ENCODE assay signal across 7 mouse cellular contexts in genomic region chr5:110135293-110136086, GRCm38 (mm10). TPM values are rescaled to one million over a fixed set of nuclear protein-coding genes. Genes with fewer than 3 reads are reported as not detected.
DNase-seq lines count a peak whose midpoint lies in the region; ATAC-seq and TF ChIP-seq lines count a peak whose summit lies in the region.

Gene Chfr (plus strand): TSS chr5:110135842.

- H3K9ac ChIP-seq in intestine, postnatal 0 days (ENCODE audit: low read depth, low read length) = peak within 1 kb of the TSS; percentile 69
- H3K9ac ChIP-seq in midbrain, embryonic 12.5 days (replicated peaks) = peak within 1 kb of the TSS; percentile 79

- peak; percentile 32; the same call in 1 of the 2 replicates for TF ChIP-seq CTCF in intestine, postnatal 0 days (IDR thresholded peaks at IDR 0.05; ENCODE audit: low read depth)
- TF ChIP-seq CTCF in small intestine, adult 2 months (IDR thresholded peaks at IDR 0.05; ENCODE audit: extremely low read depth, insufficient read length, insufficient replicate concordance, low read depth, low read length) = no peak

- intact Hi-C loops in left cerebral cortex, postnatal 4 days (cut with DNase I) = loop anchor here (5.0 kb wide), 1 partner anchor 628 kb away; no protein-coding TSS in a partner anchor

- H3K27me3 ChIP-seq in intestine, postnatal 0 days (replicated peaks; ENCODE audit: control insufficient read depth, insufficient read depth, low read length) = no peaks in the 10 kb centered on the region
- no peaks in the 10 kb centered on the region for H3K27me3 ChIP-seq in midbrain, embryonic 12.5 days
- no peaks in the 10 kb centered on the region for H3K27me3 ChIP-seq in small intestine, adult 2 months (ENCODE audit: control insufficient read depth, insufficient read depth, low read length)

- no peaks in the 10 kb centered on the region for H3K9me3 ChIP-seq in intestine, postnatal 0 days (ENCODE audit: control insufficient read depth)
- H3K9me3 ChIP-seq in midbrain, embryonic 12.5 days = peaks cover 3% of the 10 kb centered on the region; the same call in 1 of the 2 replicates

- no peaks in the 10 kb centered on the region for H3K36me3 ChIP-seq in intestine, postnatal 0 days (ENCODE audit: control insufficient read depth, insufficient read depth)
- H3K36me3 ChIP-seq in midbrain, embryonic 12.5 days = peaks cover 13% of the 10 kb centered on the region
- H3K36me3 ChIP-seq in small intestine, adult 2 months (ENCODE audit: control insufficient read depth, insufficient read depth, low read length) = peaks cover 6% of the 10 kb centered on the region; the same call in 1 of the 2 replicates

- no peaks in the 10 kb centered on the region for H3K4me1 ChIP-seq in intestine, postnatal 0 days (replicated peaks; ENCODE audit: control insufficient read depth, insufficient read depth, low read length)
- H3K4me1 ChIP-seq in midbrain, embryonic 12.5 days = peaks cover 5% of the 10 kb centered on the region; the same call in 1 of the 2 replicates
- no peaks in the 10 kb centered on the region for H3K4me1 ChIP-seq in small intestine, adult 2 months (ENCODE audit: control insufficient read depth, insufficient read depth, insufficient read length, low read length)

- TF ChIP-seq POLR2A in small intestine, adult 2 months (IDR thresholded peaks at IDR 0.05; ENCODE audit: low read depth, low read length) = peak; percentile 77

- WGBS in intestine, postnatal 0 days = 4% methylated on average over 46 of the region's 46 CpGs
- 4% methylated on average over 46 of the region's 46 CpGs for WGBS in midbrain, embryonic 12.5 days
- whole genome bisulfite sequencing in small intestine, adult 2 months = 2% methylated on average over 46 of the region's 46 CpGs

- peak; percentile 99 for ATAC-seq in intestine, postnatal 0 days
- ATAC-seq in midbrain, embryonic 12.5 days (ENCODE audit: low FRiP score, low read depth) = peak; percentile 99

- H3K4me3 ChIP-seq in intestine, postnatal 0 days (ENCODE audit: low read depth, low read length) = peak within 1 kb of the TSS; percentile 89
- peak within 1 kb of the TSS; percentile 81 for H3K4me3 ChIP-seq in midbrain, embryonic 12.5 days
- peak within 1 kb of the TSS; percentile 77 for H3K4me3 ChIP-seq in small intestine, adult 2 months (ENCODE audit: low read depth, low read length)

- H3K4me2 ChIP-seq in intestine, postnatal 0 days (replicated peaks; ENCODE audit: low read depth) = peak within 1 kb of the TSS; percentile 78
- peak within 1 kb of the TSS; percentile 79 for H3K4me2 ChIP-seq in midbrain, embryonic 12.5 days (replicated peaks)

- H3K27ac ChIP-seq in intestine, postnatal 0 days (ENCODE audit: low read depth, low read length) = peak within 1 kb of the TSS; percentile 54
- H3K27ac ChIP-seq in midbrain, embryonic 12.5 days (replicated peaks) = peak within 1 kb of the TSS; percentile 71
- H3K27ac ChIP-seq in small intestine, adult 2 months (ENCODE audit: insufficient read depth, low read depth, low read length) = peak within 1 kb of the TSS; percentile 14; the same call in 1 of the 2 replicates

- DNase-seq in adrenal gland, adult 8-10 months = peak; percentile 99
- DNase-seq in embryo, embryonic 9.5 days (ENCODE audit: extremely low spot score) = peak; percentile 98
- DNase-seq in gonadal fat pad, adult 2 months (ENCODE audit: low read depth) = peak; percentile 78
- DNase-seq in left cerebral cortex, postnatal 4 days = peak; percentile 100

RNA-seq across cellular contexts. Expression of gene Chfr, which starts in this region (rescaled TPM):
- total RNA-seq in adrenal gland, adult 8-10 months (2022) = 10 to 100 TPM; 25.6 to 46.9 (median 37.0) TPM
- 42.0 and 46.5 TPM in 2 replicates for polyA plus RNA-seq in gonadal fat pad, adult 2 months (2012; rRNA removed)
- polyA plus RNA-seq in intestine, postnatal 0 days (2015; fragmentation: Nextera tagmentation; extraction: Ambion mirVana) = 23.6 and 26.2 TPM in 2 replicates
- 10 to 100 TPM; 86.1 to 92.9 TPM for total RNA-seq in left cerebral cortex, postnatal 4 days (2021)
- 89.7 and 97.4 TPM in 2 replicates for polyA plus RNA-seq in midbrain, embryonic 12.5 days (2016; fragmentation: Nextera tagmentation; extraction: Ambion mirVana)
- polyA plus RNA-seq in small intestine, adult 2 months (2012; rRNA removed) = 24.6 and 65.1 TPM in 2 replicates

Comparison
In these comparisons a context has a peak if more than half of its experiments do, and no peak if none do; other contexts are left out.
1. Peak in every context shown above with its lines: DNase-seq, ATAC-seq, H3K4me3 ChIP-seq and H3K27ac ChIP-seq.
2. H3K27ac ChIP-seq: peak in every context shown above with its lines; median percentile 71 in midbrain, embryonic 12.5 days; 54 in intestine, postnatal 0 days; 14 in small intestine, adult 2 months.